Mouse (Mus musculus) kidney, adult 8-10 months (tissue): ENCODE results near the gene Plcxd3.
A peak's percentile ranks its signal among the peaks of the same experiment; 100 is the strongest.

ENCODE experiments used
- DNase-seq, 2 experiments: peaks; one replicate each; pipeline ENCODE4 v3.0.0; 2022

The Plcxd3 gene

GRCm38 (mm10) chr15:4375423-4376220 lies at the start of gene Plcxd3:
TSS of gene Plcxd3 (plus strand) at chr15:4375491.
- DNase-seq: peak; percentile 19 to 23

DNA sequence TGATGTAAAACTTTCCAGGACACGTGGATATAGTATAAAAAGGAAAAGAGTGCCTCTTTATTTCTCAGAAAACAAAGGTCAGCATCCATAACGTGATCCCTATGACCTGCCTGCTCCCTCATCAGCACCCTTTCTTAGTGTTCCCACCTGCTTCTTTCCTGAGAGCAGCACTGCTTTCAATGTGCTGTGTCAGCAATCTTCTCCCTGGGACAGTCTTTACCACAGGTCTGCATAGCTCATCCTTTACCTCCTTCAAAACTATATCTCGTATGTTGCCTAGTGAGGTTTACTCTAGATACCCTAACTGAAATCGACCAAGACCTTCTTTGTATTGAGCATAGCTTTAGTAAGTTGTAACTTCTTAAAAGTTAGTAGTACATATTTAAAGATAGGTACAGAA lies 43.4 kb upstream of the Plcxd3 start:
- no peak for DNase-seq

DNA sequence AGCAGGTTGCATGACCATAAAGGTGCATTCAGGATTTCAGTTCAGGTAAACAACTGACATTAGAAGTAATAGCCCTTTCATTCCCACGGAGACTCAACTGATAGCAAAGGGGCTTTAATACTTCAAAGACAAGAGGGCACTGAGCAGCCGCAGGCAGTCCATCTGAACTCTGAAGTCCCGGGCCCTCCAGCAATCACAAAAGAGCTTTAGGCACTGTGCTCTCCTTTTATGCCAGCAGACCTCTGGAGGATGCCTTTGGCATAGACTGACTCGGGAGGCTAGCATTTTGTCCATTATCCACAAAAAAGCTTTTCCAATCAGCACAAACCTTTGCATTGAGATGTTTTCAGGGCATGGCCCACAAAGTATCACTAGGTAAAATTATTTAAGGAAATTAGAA lies 33.7 kb upstream of the Plcxd3 start:
- no peak for DNase-seq

- peak; percentile 6 to 23 for DNase-seq
Observed at GRCm38 (mm10) chr15:4348816-4349553, 26.3 kb upstream of the Plcxd3 start.

DNA sequence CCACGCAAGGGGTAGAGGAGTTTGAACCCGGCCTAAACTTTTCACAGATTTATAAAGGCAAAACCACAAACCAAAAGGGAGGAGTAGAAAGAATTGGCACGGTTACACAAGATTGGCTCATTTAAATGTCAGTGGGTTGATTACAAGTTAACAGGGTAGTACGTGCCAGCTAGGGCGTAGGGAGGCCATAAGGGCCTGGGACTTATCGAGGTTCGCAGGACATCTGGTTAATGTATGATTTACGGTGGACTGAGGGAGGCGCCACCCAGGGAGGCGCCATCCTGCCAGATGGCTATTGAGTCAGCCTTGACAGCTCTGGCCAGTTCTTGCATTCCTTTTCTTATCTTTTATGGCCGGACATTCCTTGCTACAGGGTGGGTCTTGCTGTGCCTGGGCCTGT lies 18.9 kb upstream of the Plcxd3 start:
- peak; percentile 20 to 41 for DNase-seq

- DNase-seq: no peak
Observed at GRCm38 (mm10) chr15:4357706-4358105, 17.6 kb upstream of the Plcxd3 start.

- no peak for DNase-seq
Observed at GRCm38 (mm10) chr15:4367801-4368200, 7.5 kb upstream of the Plcxd3 start.

- no peak for DNase-seq
Observed at GRCm38 (mm10) chr15:4374453-4374990, 769 bp upstream of the Plcxd3 start.

DNA sequence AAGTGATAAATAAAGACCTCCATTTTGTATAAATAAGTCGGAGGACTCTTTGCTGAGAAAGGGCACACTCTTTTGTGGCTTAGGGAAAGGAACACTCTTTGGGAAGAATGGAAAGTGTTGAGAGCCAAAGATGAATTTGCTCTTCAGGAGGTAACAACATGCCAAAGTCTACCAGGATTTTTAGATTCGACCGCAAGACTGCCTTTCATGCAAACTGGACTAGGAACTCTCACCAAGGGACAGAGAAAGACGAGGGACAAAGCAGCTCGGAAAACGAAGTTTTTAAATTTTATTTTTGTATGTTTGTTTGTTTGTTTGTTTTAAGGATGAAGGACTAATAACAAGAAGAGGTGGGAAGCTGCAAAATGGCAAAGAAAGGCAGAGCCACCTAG lies 264 bp upstream of the Plcxd3 start:
- DNase-seq: no peak

DNA sequence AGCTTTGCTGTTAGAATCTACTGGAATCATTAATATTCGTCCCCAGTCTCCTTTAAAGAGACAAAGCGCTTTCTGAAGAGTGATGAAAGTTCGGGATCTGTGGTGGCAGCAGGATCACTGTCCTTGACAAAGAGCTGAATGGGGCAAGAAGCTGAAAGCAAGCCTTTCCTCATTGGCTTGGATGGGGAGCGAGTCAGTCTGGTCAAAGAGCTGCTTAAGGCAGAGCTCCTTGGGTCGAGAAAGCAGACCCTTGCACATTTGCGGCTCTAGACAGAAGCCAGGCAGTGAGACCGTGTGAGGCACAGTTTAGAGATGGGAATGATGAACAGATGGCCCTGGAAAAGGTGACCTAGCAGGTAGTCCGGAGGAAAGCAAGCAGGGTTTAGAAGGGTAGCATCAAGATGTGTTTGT lies 935 bp downstream of the Plcxd3 start:
- no peak for DNase-seq

- DNase-seq: no peak
Observed at GRCm38 (mm10) chr15:4378766-4379165, 3.5 kb downstream of the Plcxd3 start.

DNA sequence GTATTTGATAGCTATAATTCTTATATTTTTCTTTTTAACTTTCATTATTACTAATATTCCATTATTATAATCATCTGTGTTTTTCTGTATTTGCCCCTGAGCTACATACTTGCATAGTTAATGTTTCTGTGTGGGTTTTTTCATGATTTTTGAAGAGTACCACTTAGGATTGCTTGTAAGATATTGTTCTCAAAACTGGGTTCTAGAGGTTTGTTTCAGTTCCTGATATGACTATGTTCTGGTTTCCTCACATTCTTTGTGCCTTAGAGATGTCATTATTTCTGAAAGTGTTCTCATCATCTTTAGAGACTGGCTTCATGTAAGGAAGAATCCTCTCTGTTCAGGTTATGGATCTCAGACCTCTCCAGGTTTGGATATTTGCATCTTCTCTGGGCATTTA lies 12.5 kb downstream of the Plcxd3 start:
- DNase-seq: no peak

GRCm38 (mm10) chr15:4400096-4400495 lies 24.8 kb downstream of the Plcxd3 start:
- no peak for DNase-seq

GRCm38 (mm10) chr15:4411333-4411732 lies 36.0 kb downstream of the Plcxd3 start:
- no peak for DNase-seq

- peak; percentile 12 to 70 for DNase-seq
Observed at GRCm38 (mm10) chr15:4440081-4440480, 64.8 kb downstream of the Plcxd3 start.

DNA sequence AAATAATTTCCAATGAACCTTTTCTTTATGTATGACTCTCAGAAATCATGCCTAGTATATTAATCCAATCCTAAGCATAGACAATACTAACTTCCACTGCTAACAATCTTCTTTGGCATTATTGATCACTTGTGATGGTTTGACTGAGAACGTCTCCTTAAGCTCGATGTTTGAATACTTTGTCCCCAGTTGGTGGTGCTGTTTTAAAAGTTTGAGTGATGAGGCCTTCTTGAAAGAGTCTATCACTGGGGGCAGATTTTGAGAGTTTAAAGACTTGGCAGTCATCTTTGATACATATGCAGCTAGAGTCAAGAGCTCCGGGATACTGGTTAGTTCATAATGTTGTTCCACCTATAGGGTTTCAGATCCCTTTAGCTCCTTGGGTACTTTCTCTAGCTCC lies 120.9 kb downstream of the Plcxd3 start:
- no peak for DNase-seq

DNA sequence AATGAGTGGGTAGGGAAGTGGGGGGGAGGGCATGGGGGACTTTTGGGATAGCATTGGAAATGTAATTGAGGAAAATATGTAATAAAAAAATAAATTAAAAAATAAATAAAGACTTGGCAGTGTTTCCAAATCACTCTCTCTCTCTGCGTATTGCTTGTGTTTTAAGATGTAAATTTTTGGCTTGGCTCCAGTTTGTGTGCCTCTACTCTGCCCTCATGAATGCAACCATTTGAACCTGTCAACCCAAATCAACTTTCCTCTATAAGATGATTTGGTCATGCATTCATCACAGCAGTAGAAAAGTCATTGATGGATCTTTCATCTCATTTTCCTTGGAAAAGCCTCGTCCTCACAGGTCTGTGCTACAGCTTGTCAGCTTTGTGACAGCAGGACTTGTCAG lies 121.7 kb downstream of the Plcxd3 start:
- DNase-seq: no peak

DNA sequence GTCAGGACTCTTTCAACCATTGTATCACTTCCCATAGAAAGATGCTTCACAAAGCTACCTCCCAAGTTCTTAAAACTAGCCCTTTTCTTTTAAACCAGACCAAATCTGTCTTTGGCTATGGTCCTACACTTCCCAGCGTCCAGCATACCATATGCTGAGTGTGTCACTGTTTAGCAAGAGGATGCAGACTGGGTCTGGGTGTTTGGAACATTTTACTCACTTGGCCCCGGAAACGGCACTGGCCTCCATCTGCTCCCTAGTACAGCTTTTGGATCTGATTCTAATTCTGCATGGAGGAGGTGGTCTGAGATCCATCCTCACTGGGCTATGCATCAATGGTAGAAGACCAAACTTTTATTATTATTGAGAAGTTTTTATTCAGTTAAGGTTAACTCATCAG lies 122.7 kb downstream of the Plcxd3 start:
- no peak for DNase-seq

- DNase-seq: no peak
Observed at GRCm38 (mm10) chr15:4503366-4503765, 128.1 kb downstream of the Plcxd3 start.

DNA sequence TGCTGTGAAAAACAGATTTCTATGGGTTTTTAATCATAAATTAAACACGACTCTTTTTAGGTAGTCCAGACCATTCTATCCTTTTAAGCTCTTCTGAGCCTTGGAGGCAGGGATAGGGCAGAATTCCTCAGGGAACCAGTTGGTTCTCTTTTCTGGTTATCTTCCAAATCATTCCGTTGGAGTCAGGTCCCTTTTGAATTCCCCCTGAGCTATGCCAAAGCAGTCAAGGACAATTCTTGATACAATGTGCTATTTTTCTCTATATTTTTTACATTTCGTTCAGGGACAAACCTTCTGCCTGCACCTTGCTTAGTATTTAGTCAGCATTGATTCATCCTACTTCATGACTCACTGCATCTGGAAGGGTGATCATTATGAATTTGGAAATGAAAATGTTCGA lies 128.5 kb downstream of the Plcxd3 start:
- no peak for DNase-seq

DNA sequence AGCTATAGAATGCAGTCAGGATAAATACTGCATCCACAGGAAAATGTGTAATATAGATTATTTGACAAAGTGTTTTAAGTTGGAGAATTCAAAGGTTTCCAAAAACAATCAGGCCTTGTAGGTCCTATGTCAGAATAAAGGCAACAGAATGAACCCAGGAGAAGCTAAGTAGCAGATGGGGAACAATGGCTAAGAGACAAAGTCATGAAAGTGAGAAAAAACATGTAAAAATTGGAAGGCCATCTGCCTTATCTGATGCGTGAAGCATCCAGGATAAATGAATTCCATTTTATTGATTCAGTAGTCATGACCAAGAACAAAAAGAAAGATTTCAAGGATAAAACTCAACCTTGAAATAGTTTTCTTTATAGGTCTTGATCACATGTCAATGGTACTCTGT lies 139.4 kb downstream of the Plcxd3 start:
- DNase-seq: no peak

GRCm38 (mm10) chr15:4524598-4524997 lies 149.3 kb downstream of the Plcxd3 start:
- DNase-seq: no peak

GRCm38 (mm10) chr15:4533700-4534099 lies 158.4 kb downstream of the Plcxd3 start:
- no peak for DNase-seq

- no peak for DNase-seq
Observed at GRCm38 (mm10) chr15:4559121-4559520, 183.8 kb downstream of the Plcxd3 start.
